Mouse (Mus musculus) intestine, embryonic 15.5 days (tissue): ENCODE data around the gene Dmrt2. TPM values are rescaled to one million over a fixed set of nuclear protein-coding genes. Genes with fewer than 3 reads are reported as not detected.

ENCODE experiments used
- ATAC-seq: fragments of 200-750 bp; cut with Nextera tagmentation; 2 replicates; pipeline ENCODE4 v1.8.0; 2017; ENCODE audit warnings: moderate TSS enrichment, moderate library complexity
- H3K27ac ChIP-seq: fragments of 300-500 bp; sonication (generic); 2 replicates; pipeline ENCODE4 v1.5.1; 2015; ENCODE audit warnings: mild to moderate bottlenecking, inconsistent platforms
- H3K27me3 ChIP-seq: fragments of 300-500 bp; sonication (generic); replicated peaks from 2 replicates; pipeline ENCODE4 v1.6.1; 2015; ENCODE audit warnings: inconsistent platforms
- H3K36me3 ChIP-seq: fragments of 300-500 bp; sonication (generic); 2 replicates; pipeline ENCODE4 v1.6.1; 2015; ENCODE audit warnings: inconsistent platforms
- H3K4me1 ChIP-seq: fragments of 300-500 bp; sonication (generic); replicated peaks from 2 replicates; pipeline ENCODE4 v1.6.1; 2015; ENCODE audit warnings: inconsistent platforms
- H3K4me2 ChIP-seq: fragments of 300-500 bp; sonication (generic); replicated peaks from 2 replicates; pipeline ENCODE4 v1.6.1; 2015; ENCODE audit warnings: mild to moderate bottlenecking, inconsistent platforms
- H3K4me3 ChIP-seq: fragments of 300-500 bp; sonication (generic); replicated peaks from 2 replicates; pipeline ENCODE4 v1.5.1; 2015; ENCODE audit warnings: inconsistent platforms
- H3K9ac ChIP-seq: fragments of 300-500 bp; sonication (generic); 2 replicates; pipeline ENCODE4 v1.6.1; 2015; ENCODE audit warnings: inconsistent platforms
- H3K9me3 ChIP-seq: fragments of 300-500 bp; sonication (generic); 2 replicates; pipeline ENCODE4 v1.6.1; 2016; ENCODE audit warnings: inconsistent platforms
- WGBS: fragments of 180-500 bp; shearing (Covaris S2); methylation state at CpG from one replicate; pipeline ENCODE4 v1.1.7; 2015; 5-methylcytosine and 5-hydroxymethylcytosine counted together
- polyA plus RNA-seq: library from polyadenylated mRNA; unstranded; fragments of >200 nt; fragmentation: Nextera tagmentation; extraction: Ambion mirVana; gene quantifications from 2 replicates; pipeline ENCODE4 v1.2.1, GENCODE M21; 2015

Gene Dmrt2
- 0.20 and 0.40 TPM in 2 replicates for polyA plus RNA-seq

DNA sequence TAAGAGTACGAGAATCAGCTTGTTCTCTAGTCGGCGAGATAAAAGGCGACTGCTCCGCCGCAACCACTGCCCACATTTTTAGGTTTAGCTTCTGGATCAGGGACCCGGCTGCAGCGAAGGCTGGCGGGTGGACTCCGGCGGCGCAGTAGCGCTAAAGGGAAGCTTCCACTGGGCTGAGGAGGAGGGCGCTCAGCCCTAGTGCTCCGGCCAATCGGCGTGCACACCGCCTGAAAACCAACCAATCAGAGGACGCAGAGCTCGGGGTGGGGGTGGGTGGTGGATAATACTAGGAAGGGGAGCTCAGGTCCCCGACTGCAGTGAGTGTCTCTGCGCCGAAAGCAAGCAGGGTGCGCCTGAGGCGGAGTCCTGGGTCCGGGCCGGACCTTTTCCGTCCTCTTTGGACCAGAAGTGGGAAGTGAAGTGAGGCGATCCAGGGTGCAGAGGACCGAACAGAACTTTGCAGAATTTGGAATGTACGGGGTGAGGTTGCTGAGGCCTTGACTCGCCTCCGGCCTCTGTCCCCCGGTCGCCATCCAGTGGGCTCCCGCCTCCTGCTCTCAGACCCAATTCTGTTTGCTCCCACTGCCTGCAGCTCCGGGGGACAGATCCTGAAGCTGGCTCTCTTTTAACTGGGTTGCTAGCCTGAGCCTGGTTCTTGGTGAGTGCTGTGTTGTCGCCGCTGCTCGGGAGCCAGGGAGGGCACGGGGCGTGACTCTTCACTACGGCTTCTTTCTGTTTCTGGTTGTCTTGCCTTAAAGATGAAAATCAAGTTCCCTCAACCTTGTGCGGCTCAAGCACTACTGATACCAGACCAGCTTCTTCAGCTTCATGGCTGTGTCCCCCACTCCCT, at the start of gene Dmrt2:
Gene Dmrt2, plus strand, starts transcription at position 311 of the 850 bp plus-strand sequence.
- Histone ChIP-seq H3K9ac (no peak within 1 kb of the TSS), H3K4me2 (peak within 1 kb of the TSS; percentile 86), H3K27ac (no peak within 1 kb of the TSS), H3K36me3 (no peaks in the 10 kb centered on the region), H3K27me3 (peaks cover 87% of the 10 kb centered on the region), H3K4me1 (peaks cover 17% of the 10 kb centered on the region), H3K4me3 (peak within 1 kb of the TSS; percentile 41), H3K9me3 (no peaks in the 10 kb centered on the region)
- WGBS, result under 1% methylated on average over 44 of the region's 44 CpGs
- ATAC-seq, result peak; percentile 98

DNA sequence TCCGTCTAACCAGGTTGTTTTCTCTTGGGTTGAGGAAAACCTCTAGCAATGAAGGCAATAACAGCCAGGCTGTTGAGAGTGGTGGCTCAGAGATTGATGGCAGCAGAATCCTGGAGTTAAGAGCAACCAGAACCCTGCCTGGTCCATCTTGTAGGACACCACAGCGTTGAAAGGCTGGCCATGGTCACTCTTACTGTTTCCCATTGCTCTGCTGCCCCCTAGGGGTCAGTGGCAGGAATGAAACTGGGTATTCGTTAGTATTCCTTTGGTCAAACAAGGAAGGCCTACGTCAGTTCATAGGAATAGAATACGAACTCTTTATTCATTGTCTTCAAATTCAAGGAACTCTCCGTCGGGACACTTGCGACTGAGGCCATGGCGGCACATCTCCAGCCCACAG, 43.7 kb upstream of the Dmrt2 start:
- 0 out of 2 replicates have a peak, but pooled peaks have one; percentile 49 for ATAC-seq
- WGBS, result 12% methylated on average over 9 of the region's 9 CpGs
- no peak overlapping the region for H3K4me2 ChIP-seq
- no peak overlapping the region for H3K9ac ChIP-seq
- peaks cover 38% of the 10 kb centered on the region for H3K27me3 ChIP-seq
- no peak overlapping the region for H3K4me3 ChIP-seq
- H3K36me3 ChIP-seq, result no peaks in the 10 kb centered on the region
- no peaks in the 10 kb centered on the region for H3K9me3 ChIP-seq
- H3K27ac ChIP-seq, result no peak overlapping the region
- no peaks in the 10 kb centered on the region for H3K4me1 ChIP-seq

DNA sequence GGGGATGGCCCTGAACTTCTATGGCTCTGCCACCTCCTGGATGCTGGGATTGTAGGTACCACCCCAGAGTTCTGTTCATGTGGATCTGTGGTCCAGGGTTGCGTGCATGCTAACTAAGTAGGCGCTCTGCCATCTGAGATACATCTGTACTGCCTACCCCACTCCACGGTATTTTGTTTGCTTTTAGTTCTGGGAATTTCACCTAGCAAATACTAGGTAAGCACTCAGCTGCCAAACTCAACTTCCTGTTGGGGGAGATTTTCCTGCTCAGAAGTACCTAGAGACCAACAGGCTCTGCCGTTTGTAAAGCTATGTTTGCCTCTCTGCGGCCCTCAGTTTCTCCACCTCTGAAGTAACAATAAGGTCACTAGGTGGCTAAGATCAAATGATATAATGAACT, 37.1 kb upstream of the Dmrt2 start:
- H3K27me3 ChIP-seq, result no peaks in the 10 kb centered on the region
- no peaks in the 10 kb centered on the region for H3K4me1 ChIP-seq
- no peaks in the 10 kb centered on the region for H3K9me3 ChIP-seq
- WGBS, result 74% methylated on average over 5 of the region's 5 CpGs
- no peak overlapping the region for H3K4me3 ChIP-seq
- no peak overlapping the region for H3K27ac ChIP-seq
- no peak for ATAC-seq
- no peak overlapping the region for H3K9ac ChIP-seq
- H3K36me3 ChIP-seq, result no peaks in the 10 kb centered on the region
- H3K4me2 ChIP-seq, result no peak overlapping the region

DNA sequence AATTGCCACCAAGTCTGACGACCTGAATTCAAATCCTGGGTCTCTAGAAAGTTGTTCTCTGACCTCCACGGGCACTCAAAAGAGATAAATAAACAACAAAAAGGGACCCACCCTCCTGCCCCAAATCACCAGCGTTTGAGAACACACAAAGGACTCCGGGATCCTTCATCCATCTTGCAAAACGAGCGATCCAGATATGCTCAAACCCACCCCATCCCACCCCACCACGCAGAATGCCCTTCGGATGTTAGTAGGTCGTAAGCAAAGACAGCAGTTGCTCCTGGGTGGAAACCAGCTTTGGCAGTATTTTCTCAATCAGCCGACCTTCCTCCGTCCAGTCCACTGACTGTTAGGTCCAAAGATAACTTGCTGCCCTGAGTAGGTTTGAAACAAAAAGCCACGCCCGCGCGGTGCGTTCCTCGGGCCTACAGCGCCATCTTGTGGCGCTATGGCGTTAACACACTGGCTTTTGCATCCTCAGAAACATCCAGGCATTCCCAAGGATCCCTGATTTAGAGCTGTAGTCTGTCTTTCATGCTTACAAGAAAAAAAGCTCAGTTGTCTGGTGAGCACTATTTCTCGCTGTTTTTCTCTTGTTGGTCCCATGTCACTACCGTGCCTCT, 36.5 kb upstream of the Dmrt2 start:
- H3K4me2 ChIP-seq, result peak overlapping the region; percentile 57
- H3K9me3 ChIP-seq, result no peaks in the 10 kb centered on the region
- WGBS, result 9% methylated on average over 22 of the region's 22 CpGs
- 0 out of 2 replicates have a peak overlapping the region, but pooled peaks have one; percentile 19 for H3K4me3 ChIP-seq
- H3K4me1 ChIP-seq, result no peaks in the 10 kb centered on the region
- peak; percentile 49; the same call in 1 of the 2 replicates for ATAC-seq
- H3K27ac ChIP-seq, result no peak overlapping the region
- H3K27me3 ChIP-seq, result no peaks in the 10 kb centered on the region
- no peak overlapping the region for H3K9ac ChIP-seq
- no peaks in the 10 kb centered on the region for H3K36me3 ChIP-seq

GRCm38 (mm10) chr19:25638766-25639361, 33.3 kb upstream of the Dmrt2 start:
- no peak overlapping the region for H3K9ac ChIP-seq
- 69% methylated on average over 11 of the region's 11 CpGs for WGBS
- H3K27me3 ChIP-seq, result no peaks in the 10 kb centered on the region
- H3K27ac ChIP-seq, result no peak overlapping the region
- no peaks in the 10 kb centered on the region for H3K4me1 ChIP-seq
- H3K4me2 ChIP-seq, result no peak overlapping the region
- no peaks in the 10 kb centered on the region for H3K36me3 ChIP-seq
- H3K9me3 ChIP-seq, result no peaks in the 10 kb centered on the region
- no peak overlapping the region for H3K4me3 ChIP-seq
- no peak for ATAC-seq

GRCm38 (mm10) chr19:25641786-25642185, 30.4 kb upstream of the Dmrt2 start:
- no peak overlapping the region for H3K4me3 ChIP-seq
- H3K27ac ChIP-seq, result no peak overlapping the region
- no peak overlapping the region for H3K9ac ChIP-seq
- H3K4me2 ChIP-seq, result no peak overlapping the region
- no peaks in the 10 kb centered on the region for H3K4me1 ChIP-seq
- whole genome bisulfite sequencing, result 85% methylated on average over 6 of the region's 6 CpGs
- no peaks in the 10 kb centered on the region for H3K27me3 ChIP-seq
- H3K36me3 ChIP-seq, result no peaks in the 10 kb centered on the region
- H3K9me3 ChIP-seq, result no peaks in the 10 kb centered on the region
- ATAC-seq, result no peak

- H3K4me3 ChIP-seq, result no peak overlapping the region
- 68% methylated on average over 3 of the region's 3 CpGs for WGBS
- no peaks in the 10 kb centered on the region for H3K4me1 ChIP-seq
- no peak overlapping the region for H3K27ac ChIP-seq
- ATAC-seq, result no peak
- H3K9me3 ChIP-seq, result no peaks in the 10 kb centered on the region
- H3K36me3 ChIP-seq, result no peaks in the 10 kb centered on the region
- H3K9ac ChIP-seq, result no peak overlapping the region
- no peaks in the 10 kb centered on the region for H3K27me3 ChIP-seq
- H3K4me2 ChIP-seq, result no peak overlapping the region
Measured at GRCm38 (mm10) chr19:25647136-25647535, 25.1 kb upstream of the Dmrt2 start.

DNA sequence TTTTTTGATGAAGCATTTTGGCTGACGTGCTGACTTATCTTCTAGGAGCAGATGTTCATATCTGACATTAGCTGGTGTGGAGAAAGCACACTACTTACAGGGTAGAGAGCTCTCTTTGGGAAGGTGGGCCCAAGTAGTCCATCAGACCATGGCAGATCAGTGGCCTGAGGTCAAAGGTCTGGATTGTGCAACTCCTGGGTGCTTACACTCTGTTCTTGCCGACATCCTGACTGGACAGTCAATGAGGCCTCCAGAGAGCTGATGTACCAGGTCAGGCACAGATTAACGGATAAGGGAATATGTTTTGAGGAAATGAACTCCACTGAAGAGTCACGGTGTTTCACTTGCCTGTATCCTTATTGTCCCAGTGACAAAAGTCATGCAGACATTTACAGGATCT, 23.5 kb upstream of the Dmrt2 start:
- Histone ChIP-seq H3K4me1 (no peaks in the 10 kb centered on the region), H3K9ac (no peak overlapping the region), H3K36me3 (no peaks in the 10 kb centered on the region), H3K4me2 (no peak overlapping the region), H3K9me3 (no peaks in the 10 kb centered on the region), H3K4me3 (no peak overlapping the region), H3K27me3 (no peaks in the 10 kb centered on the region), H3K27ac (no peak overlapping the region)
- no peak for ATAC-seq
- 68% methylated on average over 4 of the region's 4 CpGs for WGBS

GRCm38 (mm10) chr19:25650474-25650873, 21.7 kb upstream of the Dmrt2 start:
- Histone ChIP-seq H3K27ac (no peak overlapping the region), H3K9me3 (no peaks in the 10 kb centered on the region), H3K27me3 (no peaks in the 10 kb centered on the region), H3K36me3 (no peaks in the 10 kb centered on the region), H3K9ac (no peak overlapping the region), H3K4me1 (no peaks in the 10 kb centered on the region), H3K4me3 (no peak overlapping the region), H3K4me2 (no peak overlapping the region)
- no peak for ATAC-seq
- WGBS, result 58% methylated on average over 10 of the region's 10 CpGs

DNA sequence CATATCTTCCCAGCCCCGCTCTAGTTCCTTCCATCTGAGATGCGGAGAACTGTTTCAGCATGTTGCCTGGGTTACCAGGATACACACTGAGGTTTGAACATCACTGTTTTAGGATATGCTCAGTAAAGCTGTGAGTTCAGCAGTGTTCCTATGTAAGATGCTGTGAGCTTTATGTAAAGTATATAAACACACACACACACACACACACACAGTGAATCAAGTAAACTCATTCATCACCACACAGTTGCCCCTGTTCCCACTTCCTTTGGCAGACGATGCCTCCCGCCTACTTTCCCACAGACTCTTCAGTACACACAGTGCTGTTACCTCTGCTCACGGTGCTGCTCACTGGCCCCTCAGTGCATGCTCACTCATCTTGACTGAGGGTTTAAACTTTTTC, 19.7 kb upstream of the Dmrt2 start:
- Histone ChIP-seq H3K9ac (no peak overlapping the region), H3K27ac (no peak overlapping the region), H3K36me3 (no peaks in the 10 kb centered on the region), H3K4me3 (no peak overlapping the region), H3K9me3 (no peaks in the 10 kb centered on the region), H3K4me2 (no peak overlapping the region), H3K4me1 (no peaks in the 10 kb centered on the region), H3K27me3 (no peaks in the 10 kb centered on the region)
- WGBS, result 67% methylated on average over 5 of the region's 5 CpGs
- ATAC-seq, result no peak

DNA sequence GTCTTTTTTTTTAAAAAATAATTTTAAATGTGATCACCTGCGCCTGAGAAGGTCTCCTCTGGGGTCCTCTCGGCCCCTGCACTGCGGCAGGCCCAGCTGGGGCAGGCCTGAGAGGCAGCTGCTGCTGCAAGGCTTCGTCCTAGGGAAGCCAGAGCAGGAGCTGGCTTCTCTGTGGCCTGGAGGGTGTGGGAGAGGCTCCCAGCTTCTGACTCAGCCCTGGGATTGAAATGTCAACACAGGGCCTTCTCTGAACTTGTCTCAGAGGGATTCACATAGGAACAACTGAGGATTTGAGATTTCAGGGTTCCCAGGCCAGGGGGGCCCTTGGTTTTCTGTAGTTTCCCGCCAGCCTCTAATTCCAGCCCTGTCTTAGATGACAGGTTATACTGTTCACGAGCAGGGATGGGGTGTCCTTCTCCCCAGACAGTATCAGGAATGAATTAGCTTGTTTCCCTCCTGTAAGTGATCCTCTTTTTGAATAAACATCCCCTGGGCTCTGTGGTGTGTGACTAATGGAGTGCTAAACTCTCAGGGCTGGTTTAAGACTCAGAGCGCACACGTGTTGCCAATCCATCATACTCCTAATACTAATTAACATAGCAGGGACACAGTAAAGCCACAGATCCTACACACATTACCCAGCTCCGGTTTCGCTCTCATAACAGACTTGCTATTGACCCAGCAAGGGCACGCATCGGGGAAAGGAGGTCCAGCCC, 18.0 kb upstream of the Dmrt2 start:
- no peak for ATAC-seq
- H3K9me3 ChIP-seq, result no peaks in the 10 kb centered on the region
- WGBS, result 52% methylated on average over 12 of the region's 12 CpGs
- H3K4me1 ChIP-seq, result no peaks in the 10 kb centered on the region
- no peaks in the 10 kb centered on the region for H3K36me3 ChIP-seq
- no peak overlapping the region for H3K27ac ChIP-seq
- H3K9ac ChIP-seq, result no peak overlapping the region
- H3K4me3 ChIP-seq, result no peak overlapping the region
- H3K4me2 ChIP-seq, result no peak overlapping the region
- H3K27me3 ChIP-seq, result no peaks in the 10 kb centered on the region
